Mouse (Mus musculus) lung, adult 2 months (tissue): Measurements from ENCODE around the gene Eef1b2.

ENCODE experiments used
- CTCF ChIP-seq: fragments of 200-500 bp; IDR thresholded peaks from 2 replicates; pipeline ENCODE4 v1.5.1; 2011; ENCODE audit warnings: mild to moderate bottlenecking, low read length, control low read depth; ENCODE audit not compliant: insufficient read depth
- POLR2A ChIP-seq: fragments of 200-500 bp; IDR thresholded peaks from 2 replicates; pipeline ENCODE4 v1.6.1; 2011; ENCODE audit warnings: low read depth, mild to moderate bottlenecking, control low read depth, low read length, borderline replicate concordance; ENCODE audit errors: extremely low read depth

DNA sequence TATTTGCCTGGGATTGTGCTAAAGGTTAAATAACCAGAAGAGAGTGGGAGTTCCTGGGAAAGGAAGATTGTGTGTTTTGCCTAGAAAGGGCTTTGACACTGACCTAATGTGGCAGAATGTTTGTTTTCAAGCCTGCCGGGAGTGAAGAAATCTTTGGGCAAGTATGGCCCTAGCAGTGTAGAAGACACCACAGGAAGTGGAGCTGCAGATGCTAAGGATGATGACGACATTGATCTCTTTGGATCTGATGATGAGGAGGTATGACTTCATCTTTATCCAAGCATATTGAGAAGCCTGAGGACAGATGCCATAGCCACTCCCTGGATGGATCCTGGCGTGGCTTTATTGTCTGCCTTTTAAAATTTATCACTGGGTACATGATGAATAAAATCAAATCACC, 1.7 kb downstream of the Eef1b2 start:
- no peak for TF ChIP-seq CTCF
- no peak for TF ChIP-seq POLR2A
